Comparison of ENCODE assay signal across 30 mouse cellular contexts in genomic region chr19:15827990-15828705, GRCm38 (mm10).
DNase-seq lines count a peak whose midpoint lies in the region; ATAC-seq and TF ChIP-seq lines count a peak whose summit lies in the region.
"Had no signal": no experiment of that assay in that cellular context is flagged by ENCODE, and none has a peak within 500 bp of the region (broad histone marks: within the 10 kb centered on the region; RNA-seq: fewer than 3 reads in every experiment).

No protein-coding gene starts in this region.

- TF ChIP-seq CTCF in bone marrow macrophage, adult 2 months (IDR thresholded peaks at IDR 0.05; ENCODE audit: low read depth, low read length) = no peak

- 54% methylated on average over 10 of the region's 10 CpGs for WGBS in intestine, embryonic 14.5 days
- 65% methylated on average over 10 of the region's 10 CpGs for WGBS in intestine, embryonic 16.5 days
- WGBS in limb, embryonic 11.5 days = 32% methylated on average over 10 of the region's 10 CpGs

- H3K4me3 ChIP-seq in intestine, embryonic 14.5 days (ENCODE audit: low read depth, low read length) = no peak overlapping the region
- H3K4me3 ChIP-seq in intestine, embryonic 16.5 days (ENCODE audit: low read length) = no peak overlapping the region
- H3K4me3 ChIP-seq in bone marrow macrophage, adult 2 months (ENCODE audit: insufficient read depth, low read length) = no peak overlapping the region
- no peak overlapping the region for H3K4me3 ChIP-seq in limb, embryonic 11.5 days (ENCODE audit: low read depth, low read length)
- H3K4me3 ChIP-seq: embryonic facial prominence, embryonic 10.5 days; embryonic facial prominence, embryonic 15.5 days; forebrain, embryonic 15.5 days; liver, embryonic 15.5 days; lung, embryonic 15.5 days; myocyte; neural tube, embryonic 12.5 days had no signal

- H3K36me3 ChIP-seq in intestine, embryonic 14.5 days (ENCODE audit: control insufficient read depth, insufficient read depth, low read length) = no peaks in the 10 kb centered on the region
- no peaks in the 10 kb centered on the region for H3K36me3 ChIP-seq in intestine, embryonic 16.5 days (ENCODE audit: control insufficient read depth, insufficient read depth, low read length)
- H3K36me3 ChIP-seq in limb, embryonic 11.5 days (ENCODE audit: control insufficient read depth, insufficient read depth, low read length) = no peaks in the 10 kb centered on the region
- H3K36me3 ChIP-seq: embryonic facial prominence, embryonic 10.5 days; embryonic facial prominence, embryonic 15.5 days; forebrain, embryonic 15.5 days; liver, embryonic 15.5 days; lung, embryonic 15.5 days; neural tube, embryonic 12.5 days had no signal

- H3K4me2 ChIP-seq in intestine, embryonic 14.5 days (ENCODE audit: low read length) = no peak overlapping the region
- H3K4me2 ChIP-seq in intestine, embryonic 16.5 days (ENCODE audit: low read depth, low read length) = no peak overlapping the region
- H3K4me2 ChIP-seq in limb, embryonic 11.5 days (ENCODE audit: low read depth, severe bottlenecking) = no peak overlapping the region
- H3K4me2 ChIP-seq: embryonic facial prominence, embryonic 15.5 days; forebrain, embryonic 15.5 days; heart, embryonic 11.5 days; hindbrain, embryonic 14.5 days; liver, embryonic 15.5 days; lung, embryonic 15.5 days; midbrain, embryonic 11.5 days; neural tube, embryonic 12.5 days had no signal

- TF ChIP-seq POLR2A in bone marrow macrophage, adult 2 months (IDR thresholded peaks at IDR 0.05; ENCODE audit: borderline replicate concordance, low read depth, low read length) = no peak

- peak; percentile 41 for DNase-seq in embryo, embryonic 10.5 days (ENCODE audit: low spot score)
- no peak for DNase-seq in embryo, embryonic 11 days
- no peak for DNase-seq in intestine, embryonic 14.5 days (ENCODE audit: low spot score)
- DNase-seq in limb, embryonic 11.5 days (ENCODE audit: low spot score) = peak; percentile 67
- DNase-seq in left cerebral cortex, postnatal 36 days (ENCODE audit: low spot score in 2 of 2) = no peak
- DNase-seq in left cerebral cortex, postnatal 10 days (ENCODE audit: extremely low spot score in 1 of 2, low spot score in 2 of 2) = no peak
- DNase-seq: adrenal gland, adult 8-10 months; cerebellum, adult 11 months; cerebellum, adult 9-10 months; cerebellum, postnatal 36 days; heart, postnatal 36 days; kidney, adult 18-20 months; kidney, postnatal 36 days; layer of hippocampus, postnatal 36 days; right cerebral cortex, adult 18-20 months; spleen, adult 18-20 months; thymus, postnatal 14 days had no signal

- no peaks in the 10 kb centered on the region for H3K27me3 ChIP-seq in intestine, embryonic 14.5 days (replicated peaks; ENCODE audit: control insufficient read depth, insufficient read depth, low read length)
- no peaks in the 10 kb centered on the region for H3K27me3 ChIP-seq in intestine, embryonic 16.5 days (replicated peaks; ENCODE audit: control insufficient read depth, insufficient read depth, low read length)
- no peaks in the 10 kb centered on the region for H3K27me3 ChIP-seq in limb, embryonic 11.5 days (ENCODE audit: control insufficient read depth, insufficient read depth, low read length)
- H3K27me3 ChIP-seq: CH12.LX; embryonic facial prominence, embryonic 15.5 days; liver, embryonic 15.5 days; lung, embryonic 15.5 days; neural tube, embryonic 12.5 days had no signal

- peaks cover 7% of the 10 kb centered on the region; the same call in 1 of the 2 replicates for H3K4me1 ChIP-seq in intestine, embryonic 14.5 days (replicated peaks; ENCODE audit: control insufficient read depth, insufficient read depth, low read length)
- 0 out of 2 replicates have a peak, but pooled peaks cover 4% of the 10 kb centered on the region for H3K4me1 ChIP-seq in intestine, embryonic 16.5 days (ENCODE audit: control insufficient read depth, insufficient read depth, low read length)
- H3K4me1 ChIP-seq in bone marrow macrophage, adult 2 months (ENCODE audit: control insufficient read depth, insufficient read depth, low read length) = peaks cover 26% of the 10 kb centered on the region
- peaks cover 5% of the 10 kb centered on the region; the same call in 1 of the 2 replicates for H3K4me1 ChIP-seq in limb, embryonic 11.5 days (ENCODE audit: control insufficient read depth, insufficient read depth, low read length)
- H3K4me1 ChIP-seq: embryonic facial prominence, embryonic 10.5 days; embryonic facial prominence, embryonic 15.5 days; forebrain, embryonic 15.5 days; liver, embryonic 15.5 days had no signal

- no peak overlapping the region for H3K9ac ChIP-seq in intestine, embryonic 14.5 days (ENCODE audit: low read length)
- no peak overlapping the region for H3K9ac ChIP-seq in intestine, embryonic 16.5 days (ENCODE audit: low read depth, low read length)
- H3K9ac ChIP-seq in limb, embryonic 11.5 days (ENCODE audit: low read length) = no peak overlapping the region
- H3K9ac ChIP-seq: embryonic facial prominence, embryonic 15.5 days; forebrain, embryonic 15.5 days; hindbrain, embryonic 14.5 days; liver, embryonic 15.5 days; lung, embryonic 15.5 days; neural tube, embryonic 12.5 days had no signal

- no peak for ATAC-seq in intestine, embryonic 14.5 days (replicated peaks; ENCODE audit: low FRiP score, low TSS enrichment, low read depth)
- no peak for ATAC-seq in intestine, embryonic 16.5 days
- ATAC-seq in limb, embryonic 11.5 days (ENCODE audit: insufficient number of reproducible peaks, low FRiP score, low TSS enrichment, low read depth) = peak; percentile 64; the same call in 1 of the 2 replicates
- ATAC-seq: forebrain, embryonic 15.5 days had no signal

- intact Hi-C loops in left cerebral cortex, postnatal 36 days (cut with DNase I) = no loop called here
- intact Hi-C loops in left cerebral cortex, postnatal 10 days (cut with DNase I) = no loop called here

- H3K27ac ChIP-seq in intestine, embryonic 14.5 days (ENCODE audit: low read depth) = peak overlapping the region; percentile 16; the same call in 1 of the 2 replicates
- no peak overlapping the region for H3K27ac ChIP-seq in intestine, embryonic 16.5 days (ENCODE audit: low read length)
- H3K27ac ChIP-seq in bone marrow macrophage, adult 2 months (ENCODE audit: insufficient read depth, low read depth, low read length) = peak overlapping the region; percentile 81; the same call in 1 of the 2 replicates
- peak overlapping the region; percentile 91 for H3K27ac ChIP-seq in limb, embryonic 11.5 days (replicated peaks; ENCODE audit: low read depth, low read length)
- H3K27ac ChIP-seq: embryonic facial prominence, embryonic 10.5 days; embryonic facial prominence, embryonic 15.5 days; forebrain, embryonic 15.5 days; hindbrain, embryonic 14.5 days; liver, embryonic 15.5 days; neural tube, embryonic 12.5 days had no signal

- no peaks in the 10 kb centered on the region for H3K9me3 ChIP-seq in intestine, embryonic 14.5 days (ENCODE audit: control insufficient read depth, low read length)
- no peaks in the 10 kb centered on the region for H3K9me3 ChIP-seq in intestine, embryonic 16.5 days (ENCODE audit: control insufficient read depth, low read length)
- no peaks in the 10 kb centered on the region for H3K9me3 ChIP-seq in limb, embryonic 11.5 days (ENCODE audit: control insufficient read depth, low read length)
- H3K9me3 ChIP-seq: embryonic facial prominence, embryonic 10.5 days; embryonic facial prominence, embryonic 15.5 days; forebrain, embryonic 15.5 days; liver, embryonic 15.5 days; lung, embryonic 15.5 days; neural tube, embryonic 12.5 days had no signal

Comparison
In these comparisons a context has a peak if more than half of its experiments do, and no peak if none do; other contexts are left out.
1. DNase-seq: peak in embryo, embryonic 10.5 days (single experiment) and limb, embryonic 11.5 days (single experiment); none in embryo, embryonic 11 days (single experiment), intestine, embryonic 14.5 days (single experiment), left cerebral cortex, postnatal 36 days (0 of 2) and left cerebral cortex, postnatal 10 days (0 of 2).